Mouse (Mus musculus) neural tube, embryonic 10.5 days (tissue): Measurements from ENCODE around the gene Cma1.
A peak's percentile ranks its signal among the peaks of the same experiment; 100 is the strongest.
"Not testable (repeated sequence)": the region's sequence is repeated elsewhere in the genome, so short reads cannot be mapped to it uniquely, and the experiment has no call there.

Source experiments
- DNase-seq: peaks from one replicate; pipeline ENCODE4 v3.0.0-alpha.2; 2017; ENCODE audit warnings: low spot score; ENCODE audit errors: extremely low spot score

Gene Cma1

GRCm38 (mm10) chr14:55944575-55944974, at the start of gene Cma1:
TSS of gene Cma1 (minus strand) at chr14:55944675.
- no peak for DNase-seq

GRCm38 (mm10) chr14:55987464-55987863, 43.0 kb upstream of the Cma1 start:
- not testable (repeated sequence) for DNase-seq

GRCm38 (mm10) chr14:55963900-55964299, 19.4 kb upstream of the Cma1 start:
- not testable (repeated sequence) for DNase-seq

- DNase-seq, result no peak
Observed at GRCm38 (mm10) chr14:55963263-55963662, 18.8 kb upstream of the Cma1 start.

GRCm38 (mm10) chr14:55950346-55951030, 6.0 kb upstream of the Cma1 start, which contains the start of gene Cma2:
TSS of gene Cma2 (plus strand) at chr14:55950980.
- DNase-seq, result no peak

GRCm38 (mm10) chr14:55946269-55946969, 1.9 kb upstream of the Cma1 start:
- no peak for DNase-seq

GRCm38 (mm10) chr14:55943601-55944000, 874 bp downstream of the Cma1 start:
- no peak for DNase-seq

- DNase-seq, result peak; percentile 25
Observed at GRCm38 (mm10) chr14:55940070-55940800, 4.2 kb downstream of the Cma1 start.

GRCm38 (mm10) chr14:55933586-55933985, 10.9 kb downstream of the Cma1 start:
- DNase-seq, result no peak

GRCm38 (mm10) chr14:55929263-55929997, 15.0 kb downstream of the Cma1 start:
- DNase-seq, result no peak

GRCm38 (mm10) chr14:55926847-55927246, 17.6 kb downstream of the Cma1 start:
- no peak for DNase-seq

GRCm38 (mm10) chr14:55922475-55923232, 21.8 kb downstream of the Cma1 start:
- DNase-seq, result no peak

- DNase-seq, result peak; percentile 73
Observed at GRCm38 (mm10) chr14:55918240-55919082, 26.0 kb downstream of the Cma1 start.

- DNase-seq, result no peak
Observed at GRCm38 (mm10) chr14:55913406-55913805, 31.1 kb downstream of the Cma1 start.

- DNase-seq, result no peak
Observed at GRCm38 (mm10) chr14:55905518-55905917, 39.0 kb downstream of the Cma1 start.

- no peak for DNase-seq
Observed at GRCm38 (mm10) chr14:55900414-55900755, 44.1 kb downstream of the Cma1 start.

- peak; percentile 82 for DNase-seq
Observed at GRCm38 (mm10) chr14:55899701-55900413, 44.6 kb downstream of the Cma1 start, which contains the start of gene Sdr39u1. TSS of gene Sdr39u1 (minus strand) at chr14:55900293.

- no peak for DNase-seq
Observed at GRCm38 (mm10) chr14:55898947-55899346, 45.5 kb downstream of the Cma1 start.

- no peak for DNase-seq
Observed at GRCm38 (mm10) chr14:55897671-55898070, 46.8 kb downstream of the Cma1 start.
